Mouse (Mus musculus) midbrain, postnatal 0 days (tissue): ENCODE measurements around the gene Aadacl4. TPM values are rescaled to one million over a fixed set of nuclear protein-coding genes. Genes with fewer than 3 reads are reported as not detected.
"Not testable (repeated sequence)": the region's sequence is repeated elsewhere in the genome, so short reads cannot be mapped to it uniquely, and the experiment has no call there.

Source experiments
- ATAC-seq: fragments of 200-750 bp; cut with Nextera tagmentation; 2 replicates; pipeline ENCODE4 v1.8.0; 2017; ENCODE audit warnings: moderate number of reproducible peaks, mild to moderate bottlenecking, moderate TSS enrichment, moderate library complexity; ENCODE audit not compliant: low FRiP score
- DNase-seq: peaks from one replicate; pipeline ENCODE4 v3.0.0-alpha.2; 2015; ENCODE audit warnings: low spot score
- H3K27ac ChIP-seq: fragments of 300-500 bp; sonication (generic); 2 replicates; pipeline ENCODE4 v1.5.1; 2014; ENCODE audit warnings: low read depth, mild to moderate bottlenecking, low read length, mixed read lengths
- H3K27me3 ChIP-seq: fragments of 300-500 bp; sonication (generic); 2 replicates; pipeline ENCODE4 v1.6.1; 2014; ENCODE audit warnings: low read length, control low read depth, mixed read lengths; ENCODE audit not compliant: insufficient read depth
- H3K36me3 ChIP-seq: fragments of 300-500 bp; sonication (generic); 2 replicates; pipeline ENCODE4 v1.6.1; 2014; ENCODE audit warnings: low read length, control low read depth, mixed read lengths; ENCODE audit not compliant: insufficient read depth
- H3K4me1 ChIP-seq: fragments of 300-500 bp; sonication (generic); 2 replicates; pipeline ENCODE4 v1.6.1; 2014; ENCODE audit warnings: mild to moderate bottlenecking, control low read depth, antibody characterized with exemption, low read length, mixed read lengths; ENCODE audit not compliant: insufficient read depth
- H3K4me2 ChIP-seq: fragments of 300-500 bp; sonication (generic); 2 replicates; pipeline ENCODE4 v1.6.1; 2014; ENCODE audit warnings: low read depth, mild to moderate bottlenecking, low read length, mixed read lengths; ENCODE audit not compliant: poor library complexity, severe bottlenecking
- H3K4me3 ChIP-seq: fragments of 300-500 bp; sonication (generic); 2 replicates; pipeline ENCODE4 v1.5.1; 2014; ENCODE audit warnings: low read depth, mild to moderate bottlenecking, low read length, moderate library complexity
- H3K9ac ChIP-seq: fragments of 300-500 bp; sonication (generic); replicated peaks from 2 replicates; pipeline ENCODE4 v1.6.1; 2014; ENCODE audit warnings: mild to moderate bottlenecking, low read length, moderate library complexity, mixed read lengths; ENCODE audit not compliant: poor library complexity, severe bottlenecking
- H3K9me3 ChIP-seq: fragments of 300-500 bp; sonication (generic); 2 replicates; pipeline ENCODE4 v1.6.1; 2016; ENCODE audit warnings: low read length, control low read depth
- CTCF ChIP-seq: IDR thresholded peaks from 2 replicates; pipeline ENCODE4 v1.5.1; 2016; ENCODE audit warnings: antibody characterized with exemption, mild to moderate bottlenecking
- WGBS: fragments of 180-500 bp; shearing (Covaris S2); extraction: QIAGEN DNeasy Blood & Tissue Kit; methylation state at CpG from one replicate; pipeline ENCODE4 v1.1.7; 2014; 5-methylcytosine and 5-hydroxymethylcytosine counted together
- polyA plus RNA-seq: library from polyadenylated mRNA; unstranded; fragments of >200 nt; fragmentation: Nextera tagmentation; extraction: Ambion mirVana; gene quantifications from 2 replicates; pipeline ENCODE4 v1.2.1, GENCODE M21; 2015
- total RNA-seq: library from RNA; depleted of rRNA; stranded (reverse); fragments of >200 nt; gene quantifications from 2 replicates; pipeline ENCODE4 v1.2.3, GENCODE M21; 2014; rRNA removed

Gene Aadacl4
- total RNA-seq (not detected in 2 replicates), polyA plus RNA-seq (not detected in 2 replicates)

DNA sequence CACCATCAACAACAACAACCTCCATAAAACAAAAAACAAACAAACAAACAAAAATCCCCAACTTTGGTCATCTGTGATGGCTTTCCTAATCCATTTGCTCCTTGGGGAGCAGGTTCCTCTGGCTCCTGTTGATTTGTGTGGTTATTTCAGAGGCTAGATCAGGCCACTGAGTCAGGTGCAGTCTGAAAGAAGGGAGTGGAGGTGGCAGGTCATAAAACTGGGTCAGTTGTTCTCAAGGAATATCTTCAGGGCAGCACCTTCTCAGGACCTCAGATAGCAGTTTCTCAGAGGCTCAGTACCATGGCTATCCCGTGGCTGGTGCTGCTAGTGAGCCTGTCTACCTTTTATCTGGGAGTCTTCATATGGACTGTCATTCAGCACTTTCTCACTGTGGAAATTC, at the start of gene Aadacl4:
TSS of gene Aadacl4 (plus strand) at position 301 of the 400 bp plus-strand sequence.
- H3K4me2 ChIP-seq: no peak within 1 kb of the TSS
- 57% methylated on average over 1 of the region's 1 CpGs for WGBS
- H3K4me1 ChIP-seq: no peaks in the 10 kb centered on the region
- ATAC-seq (no peak), DNase-seq (no peak)
- no peak within 1 kb of the TSS for H3K4me3 ChIP-seq
- no peaks in the 10 kb centered on the region for H3K27me3 ChIP-seq
- no peak within 1 kb of the TSS for H3K27ac ChIP-seq
- H3K9me3 ChIP-seq: peaks cover 59% of the 10 kb centered on the region
- no peaks in the 10 kb centered on the region for H3K36me3 ChIP-seq
- no peak for TF ChIP-seq CTCF
- H3K9ac ChIP-seq: no peak within 1 kb of the TSS

DNA sequence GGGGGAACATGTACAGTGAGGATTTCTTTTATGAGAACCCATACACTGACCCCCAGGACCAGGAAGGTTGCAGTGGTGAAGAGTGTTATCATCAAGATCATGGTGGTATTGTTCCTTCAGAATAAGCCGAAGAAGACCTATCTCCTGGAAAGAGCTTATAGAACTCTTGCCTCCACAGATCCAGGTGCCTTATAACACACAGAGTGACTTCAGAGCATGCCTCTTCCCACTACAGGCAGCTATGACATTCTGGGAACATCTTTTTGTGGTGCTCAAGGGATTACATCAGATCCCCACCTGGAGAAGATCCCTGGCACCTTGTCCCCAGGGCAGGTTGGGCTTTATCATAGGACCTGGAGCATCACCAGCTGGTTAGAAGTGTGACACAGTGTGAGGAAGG, 48.5 kb upstream of the Aadacl4 start, which contains the start of gene Gm13124:
TSS of gene Gm13124 (minus strand) at position 101 of the 400 bp plus-strand sequence.
- no peaks in the 10 kb centered on the region for H3K27me3 ChIP-seq
- no peak within 1 kb of the TSS for H3K9ac ChIP-seq
- no peak for TF ChIP-seq CTCF
- WGBS: 100% methylated on average over 1 of the region's 1 CpGs
- no peaks in the 10 kb centered on the region for H3K36me3 ChIP-seq
- no peaks in the 10 kb centered on the region for H3K4me1 ChIP-seq
- H3K27ac ChIP-seq: no peak within 1 kb of the TSS
- H3K4me2 ChIP-seq: no peak within 1 kb of the TSS
- no peak for DNase-seq
- peaks cover 34% of the 10 kb centered on the region for H3K9me3 ChIP-seq
- no peak for ATAC-seq
- H3K4me3 ChIP-seq: no peak within 1 kb of the TSS

DNA sequence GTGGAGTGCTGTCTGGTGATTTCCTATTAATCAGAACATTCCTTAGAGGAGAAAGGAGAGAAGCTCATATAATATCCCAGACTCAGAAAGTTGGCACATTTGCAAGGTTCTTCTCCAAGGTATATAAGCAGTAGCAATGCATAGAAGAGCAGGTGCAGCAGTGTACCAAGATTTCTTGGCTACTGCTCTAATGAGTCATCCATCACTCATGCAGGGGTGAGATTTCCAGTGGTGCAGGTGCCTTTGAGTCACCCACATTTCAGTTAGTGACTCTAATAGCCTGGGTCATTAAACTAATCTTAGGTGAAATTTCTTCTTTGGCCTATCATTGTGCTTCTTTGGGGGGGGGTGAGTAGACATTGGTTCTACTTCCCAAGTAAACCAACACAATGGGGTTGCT, 45.8 kb upstream of the Aadacl4 start:
- Histone ChIP-seq H3K9ac (no peak overlapping the region), H3K36me3 (no peaks in the 10 kb centered on the region), H3K27ac (no peak overlapping the region), H3K27me3 (no peaks in the 10 kb centered on the region), H3K4me3 (no peak overlapping the region), H3K4me2 (no peak overlapping the region), H3K9me3 (peaks cover 18% of the 10 kb centered on the region), H3K4me1 (no peaks in the 10 kb centered on the region)
- DNase-seq (no peak), ATAC-seq (no peak)
- no peak for TF ChIP-seq CTCF

DNA sequence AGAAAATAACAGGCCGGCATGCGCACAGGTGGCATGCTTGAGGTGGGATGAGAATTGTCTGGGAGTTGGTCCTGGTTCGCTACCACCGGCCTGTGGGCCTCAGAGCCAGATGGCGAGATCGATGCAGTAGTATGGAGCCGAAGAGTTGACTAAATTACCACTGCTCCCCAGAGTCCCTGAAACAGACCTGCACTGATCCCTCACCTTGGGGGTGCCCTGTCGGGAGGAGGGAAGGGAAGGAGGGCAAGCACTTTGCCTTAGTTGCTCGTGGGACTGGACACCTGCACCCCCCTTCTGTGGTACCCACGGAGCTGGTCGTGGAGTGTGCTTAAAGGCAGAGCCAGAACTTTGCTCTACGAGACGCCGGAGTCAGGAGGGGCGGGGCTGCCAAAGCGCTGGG, 27.3 kb upstream of the Aadacl4 start:
- DNase-seq, H3K27me3 ChIP-seq, H3K27ac ChIP-seq, H3K9ac ChIP-seq, H3K4me1 ChIP-seq, H3K4me3 ChIP-seq, H3K36me3 ChIP-seq, ATAC-seq, H3K4me2 ChIP-seq: not testable (repeated sequence)
- peaks cover 28% of the 10 kb centered on the region; the same call in 1 of the 2 replicates for H3K9me3 ChIP-seq
- WGBS: 87% methylated on average over 12 of the region's 16 CpGs

DNA sequence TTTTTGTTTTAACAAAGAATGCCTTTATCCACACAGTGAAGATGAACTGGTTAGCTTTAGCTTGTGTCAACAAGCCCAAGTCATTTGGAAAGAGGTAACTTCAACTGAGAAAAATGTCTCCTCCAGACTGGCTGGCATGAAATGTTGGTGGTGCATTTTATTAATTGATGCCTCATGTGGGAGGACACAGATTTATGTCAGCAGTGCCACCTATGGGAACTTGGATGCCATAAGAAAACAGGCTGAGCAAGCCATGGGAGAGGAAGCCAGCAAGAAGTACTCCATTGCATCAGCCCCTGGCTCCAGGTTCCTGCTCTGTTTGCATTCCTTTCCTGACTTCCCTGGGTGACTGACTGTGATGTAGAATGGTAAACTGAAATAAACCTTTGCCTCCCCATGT, 20.7 kb upstream of the Aadacl4 start:
- Histone ChIP-seq H3K27ac (no peak overlapping the region), H3K4me1 (no peaks in the 10 kb centered on the region), H3K9me3 (peaks cover 25% of the 10 kb centered on the region; the same call in 1 of the 2 replicates), H3K27me3 (no peaks in the 10 kb centered on the region), H3K9ac (no peak overlapping the region), H3K4me2 (no peak overlapping the region), H3K36me3 (no peaks in the 10 kb centered on the region), H3K4me3 (no peak overlapping the region)
- no peak for TF ChIP-seq CTCF
- ATAC-seq: no peak
- DNase-seq: no peak

DNA sequence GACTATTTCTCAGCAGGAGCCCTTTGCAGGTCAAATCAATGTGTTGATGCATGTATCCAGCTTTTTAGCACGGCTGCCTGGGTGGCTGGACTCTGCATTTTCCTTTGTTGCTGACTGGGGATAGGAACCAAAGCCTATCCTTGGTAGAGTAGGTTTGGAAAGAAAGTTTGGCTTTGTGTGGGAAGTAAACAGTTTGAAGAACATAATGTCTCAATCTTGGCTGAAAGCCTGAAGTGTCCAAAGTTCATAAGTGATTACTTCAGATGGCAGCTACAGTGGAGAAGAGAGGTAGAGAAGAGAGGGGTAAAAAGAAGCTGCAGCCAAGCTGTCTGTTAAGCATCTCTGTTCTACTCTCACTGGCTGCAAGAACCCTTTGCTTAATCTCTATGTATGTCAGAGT, 1.1 kb downstream of the Aadacl4 start:
- no peak overlapping the region for H3K27ac ChIP-seq
- H3K9me3 ChIP-seq: peaks cover 65% of the 10 kb centered on the region

More for the DNA sequence above, 1.1 kb downstream of the Aadacl4 start:
- Histone ChIP-seq H3K4me1 (no peaks in the 10 kb centered on the region), H3K9ac (no peak overlapping the region), H3K36me3 (no peaks in the 10 kb centered on the region), H3K4me3 (no peak overlapping the region), H3K4me2 (no peak overlapping the region), H3K27me3 (no peaks in the 10 kb centered on the region)
- TF ChIP-seq CTCF: no peak
- 62% methylated on average over 1 of the region's 1 CpGs for WGBS
- no peak for DNase-seq
- no peak for ATAC-seq
